Mouse (Mus musculus): ENCODE results near the gene Spink2. TPM values are rescaled to one million over a fixed set of nuclear protein-coding genes. Genes with fewer than 3 reads are reported as not detected.

Spink2 gene
- polyA plus RNA-seq (2012; rRNA removed; ENCODE audit: low replicate concordance), result not detected in 2 replicates

GRCm38 (mm10) chr5:77211236-77211635 lies at the start of gene Spink2:
Gene Spink2 (minus strand): TSS chr5:77211471.

Other genes with a start within 250 kb of the Spink2 start
- 2.9 and 5.4 TPM in 2 replicates for gene Srp72, start 236.8 kb downstream of the Spink2 start, polyA plus RNA-seq (2012; rRNA removed; ENCODE audit: low replicate concordance)
- gene Arl9, start 207.4 kb downstream of the Spink2 start, polyA plus RNA-seq (2012; rRNA removed; ENCODE audit: low replicate concordance), result not detected in 2 replicates
- 0.19 and 1.4 TPM in 2 replicates for gene Thegl, start 195.4 kb downstream of the Spink2 start, polyA plus RNA-seq (2012; rRNA removed; ENCODE audit: low replicate concordance)
- gene Hopx, start 96.3 kb downstream of the Spink2 start, polyA plus RNA-seq (2012; rRNA removed; ENCODE audit: low replicate concordance), result 110 and 177 TPM in 2 replicates
- 1.2 and 2.8 TPM in 2 replicates for gene Rest, start 54.0 kb upstream of the Spink2 start, polyA plus RNA-seq (2012; rRNA removed; ENCODE audit: low replicate concordance)
- gene Noa1, start 98.6 kb upstream of the Spink2 start, polyA plus RNA-seq (2012; rRNA removed; ENCODE audit: low replicate concordance), result 11.4 and 11.5 TPM in 2 replicates
- 1.6 and 9.7 TPM in 2 replicates for gene Polr2b, start 98.7 kb upstream of the Spink2 start, polyA plus RNA-seq (2012; rRNA removed; ENCODE audit: low replicate concordance)
- gene Igfbp7, start 196.6 kb upstream of the Spink2 start, polyA plus RNA-seq (2012; rRNA removed; ENCODE audit: low replicate concordance), result 653 and 1,786 TPM in 2 replicates

Data from duodenum, adult 2 months (tissue).